Mouse (Mus musculus): ENCODE measurements around the gene Prss41.

GRCm38 (mm10) chr17:23867756-23868155 lies 23.8 kb upstream of the Prss41 start, which contains the start of gene Prss21:
- no peak for TF ChIP-seq CHD2 (IDR thresholded peaks at IDR 0.05; ENCODE audit: low read depth, low read length)
- no peak for TF ChIP-seq ZC3H11A (IDR thresholded peaks at IDR 0.05; ENCODE audit: borderline replicate concordance, low read depth, low read length)
- no peak for TF ChIP-seq HCFC1 (IDR thresholded peaks at IDR 0.05; ENCODE audit: borderline replicate concordance, insufficient read depth, low read length)

All from ES-E14 (cell line).